Mouse (Mus musculus): Measurements from ENCODE around the gene Zfpl1. TPM values are rescaled to one million over a fixed set of nuclear protein-coding genes. Genes with fewer than 3 reads are reported as not detected.

Gene Zfpl1
- polyA plus RNA-seq, 1 experiment from 2014 or later = 71.7 TPM

DNA sequence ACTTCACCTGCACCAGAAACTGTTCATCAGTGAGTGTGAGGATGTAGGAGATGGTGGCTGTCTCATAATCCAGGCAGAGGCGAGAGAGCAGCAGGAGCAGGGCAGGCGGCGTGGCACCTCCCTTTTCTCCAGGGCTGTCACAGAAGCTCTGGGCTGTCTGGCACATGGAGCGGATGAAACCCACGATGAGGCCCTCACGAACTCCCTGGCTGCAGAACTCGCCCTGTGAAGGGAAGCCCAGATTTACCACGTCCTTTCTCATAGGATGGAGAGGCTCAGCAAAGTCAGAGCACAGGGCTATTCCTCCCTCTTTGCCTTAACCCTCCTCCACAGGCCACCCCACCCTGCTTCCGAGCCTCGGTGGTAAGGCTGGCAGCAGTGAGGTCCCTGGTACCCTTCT is 14.9 kb downstream of the Zfpl1 start:
- H3K27me3 ChIP-seq (ENCODE audit: insufficient read depth, low read length) = no peaks in the 10 kb centered on the region
- H3K4me2 ChIP-seq (ENCODE audit: low read length) = no peak overlapping the region
- H3K27ac ChIP-seq = no peak overlapping the region
- peaks cover 28% of the 10 kb centered on the region for H3K36me3 ChIP-seq (ENCODE audit: insufficient read depth, low read length)
- no peak overlapping the region for H3K9ac ChIP-seq (ENCODE audit: low read depth, low read length)
- no peak for TF ChIP-seq CTCF (IDR thresholded peaks at IDR 0.05; ENCODE audit: low read depth)
- no peak overlapping the region for H3K4me3 ChIP-seq (replicated peaks; ENCODE audit: low read depth, low read length)
- H3K9me3 ChIP-seq (replicated peaks; ENCODE audit: low read length) = no peaks in the 10 kb centered on the region
- ATAC-seq (replicated peaks; ENCODE audit: low FRiP score, low read depth) = no peak
- peaks cover 13% of the 10 kb centered on the region; the same call in 1 of the 2 replicates for H3K4me1 ChIP-seq (replicated peaks; ENCODE audit: insufficient read depth, low read length)
- no peak for DNase-seq (ENCODE audit: low spot score)
- WGBS = 93% methylated on average over 10 of the region's 10 CpGs

DNA sequence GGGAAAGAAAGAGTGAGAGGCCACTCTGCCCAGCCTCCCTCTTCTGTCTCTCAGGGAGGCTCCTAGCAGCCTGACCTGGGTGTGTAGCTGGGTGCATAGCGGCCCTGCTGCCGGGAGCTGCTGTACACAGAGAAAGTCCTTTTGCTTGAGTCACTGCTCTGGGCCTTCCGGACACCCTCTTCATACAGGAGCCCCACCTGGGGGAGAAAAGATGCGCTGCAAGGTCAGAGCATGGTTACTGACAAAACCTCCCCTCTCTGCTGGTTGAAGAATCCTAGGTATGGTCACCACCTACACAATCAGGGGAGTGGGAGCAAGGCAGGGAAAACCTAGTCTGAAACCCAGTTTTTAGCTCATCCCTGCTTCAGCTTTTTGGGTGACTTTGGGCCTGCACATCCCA is 15.8 kb downstream of the Zfpl1 start:
- H3K27me3 ChIP-seq (ENCODE audit: insufficient read depth, low read length) = no peaks in the 10 kb centered on the region
- no peak overlapping the region for H3K9ac ChIP-seq (ENCODE audit: low read depth, low read length)
- H3K9me3 ChIP-seq (replicated peaks; ENCODE audit: low read length) = no peaks in the 10 kb centered on the region
- no peak overlapping the region for H3K27ac ChIP-seq
- H3K4me3 ChIP-seq (replicated peaks; ENCODE audit: low read depth, low read length) = no peak overlapping the region
- TF ChIP-seq CTCF (IDR thresholded peaks at IDR 0.05; ENCODE audit: low read depth) = 0 out of 2 replicates have a peak, but pooled peaks have one; percentile 7
- 78% methylated on average over 4 of the region's 4 CpGs for WGBS
- peaks cover 25% of the 10 kb centered on the region for H3K36me3 ChIP-seq (ENCODE audit: insufficient read depth, low read length)
- peaks cover 13% of the 10 kb centered on the region; the same call in 1 of the 2 replicates for H3K4me1 ChIP-seq (replicated peaks; ENCODE audit: insufficient read depth, low read length)
- H3K4me2 ChIP-seq (ENCODE audit: low read length) = no peak overlapping the region
- ATAC-seq (replicated peaks; ENCODE audit: low FRiP score, low read depth) (no peak), DNase-seq (ENCODE audit: low spot score) (no peak)

DNA sequence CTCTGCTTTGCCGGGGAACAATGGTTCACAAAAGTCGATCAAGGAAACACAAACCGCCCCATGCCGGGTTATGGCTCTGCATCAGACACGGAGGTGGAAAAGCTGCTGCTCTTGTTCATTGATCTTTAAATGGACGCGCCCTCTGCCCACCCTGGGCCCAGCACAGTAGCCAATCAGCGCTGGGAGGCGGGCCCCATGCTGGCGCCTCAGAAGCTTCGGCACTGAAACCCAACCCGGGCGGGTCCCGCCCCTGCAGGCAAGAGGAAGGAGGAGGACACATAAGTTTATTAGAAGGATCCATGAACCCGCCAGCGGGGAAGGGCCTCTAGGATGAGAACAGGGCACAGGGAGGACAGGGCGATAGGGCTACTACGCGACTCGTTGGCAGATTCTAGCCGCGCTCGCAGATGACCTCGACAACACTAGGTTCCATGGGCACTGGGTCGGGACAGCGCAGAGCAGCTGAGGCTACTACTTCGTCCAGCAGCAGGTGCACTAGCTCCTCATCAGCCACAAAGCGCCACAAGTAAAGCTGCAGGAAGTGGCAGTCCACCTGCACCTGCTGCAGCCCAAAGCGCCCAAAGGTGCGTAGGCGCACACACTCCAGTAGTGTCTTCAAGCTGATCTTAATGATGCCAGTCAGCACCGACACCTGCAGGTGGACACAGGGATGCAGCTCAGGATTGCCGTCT is 16.9 kb downstream of the Zfpl1 start, which contains the start of gene Tm7sf2:
Tm7sf2 (minus strand) TSS at position 650 of the 692 bp plus-strand sequence.
- H3K9me3 ChIP-seq (replicated peaks; ENCODE audit: low read length) = no peaks in the 10 kb centered on the region
- 7% methylated on average over 33 of the region's 33 CpGs for WGBS
- peak; percentile 88 for ATAC-seq (replicated peaks; ENCODE audit: low FRiP score, low read depth)
- H3K4me2 ChIP-seq (ENCODE audit: low read length) = peak within 1 kb of the TSS; percentile 86
- DNase-seq (ENCODE audit: low spot score) = peak; percentile 96
- H3K27me3 ChIP-seq (ENCODE audit: insufficient read depth, low read length) = no peaks in the 10 kb centered on the region
- peaks cover 13% of the 10 kb centered on the region; the same call in 1 of the 2 replicates for H3K4me1 ChIP-seq (replicated peaks; ENCODE audit: insufficient read depth, low read length)
- peak within 1 kb of the TSS; percentile 41 for H3K9ac ChIP-seq (ENCODE audit: low read depth, low read length)
- peak within 1 kb of the TSS; percentile 70 for H3K27ac ChIP-seq
- H3K36me3 ChIP-seq (ENCODE audit: insufficient read depth, low read length) = peaks cover 22% of the 10 kb centered on the region; the same call in 1 of the 2 replicates
- peak within 1 kb of the TSS; percentile 37 for H3K4me3 ChIP-seq (replicated peaks; ENCODE audit: low read depth, low read length)
- no peak; the same call in 1 of the 2 replicates for TF ChIP-seq CTCF (IDR thresholded peaks at IDR 0.05; ENCODE audit: low read depth)

DNA sequence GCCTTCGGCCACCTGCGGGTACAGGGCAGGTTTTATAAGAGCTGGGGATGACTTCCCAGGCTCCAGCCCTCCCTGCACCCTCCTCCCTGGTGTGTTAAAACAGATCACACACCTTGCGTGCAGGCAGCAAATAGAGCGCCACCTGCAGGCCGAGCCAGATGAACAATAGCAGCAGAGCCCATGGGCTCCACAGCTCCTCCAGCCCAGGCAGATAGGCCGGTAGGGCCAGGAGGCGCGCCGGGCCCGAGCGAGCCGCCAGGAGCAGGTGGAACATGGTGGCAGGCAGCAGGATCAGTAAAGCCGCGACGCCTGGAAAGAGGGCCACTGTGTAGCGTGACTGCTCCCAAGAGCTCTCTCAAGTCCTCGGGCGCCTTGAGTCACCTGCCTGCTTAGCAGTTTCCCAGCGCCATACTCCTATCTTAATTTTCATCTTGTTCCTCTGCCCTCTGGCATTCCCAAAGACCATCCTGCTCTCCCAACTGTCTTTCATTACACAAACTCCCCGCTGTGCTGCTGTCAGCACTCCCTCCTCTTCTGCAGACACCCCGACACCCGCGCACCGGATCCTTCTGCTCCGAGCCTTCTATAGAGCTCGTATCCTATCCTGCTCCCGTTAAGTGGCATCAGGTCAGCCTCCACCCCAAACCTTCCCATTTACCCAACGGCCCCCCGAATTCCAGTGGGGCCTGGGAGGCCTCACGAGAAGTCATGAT is 17.6 kb downstream of the Zfpl1 start:
- H3K4me1 ChIP-seq (replicated peaks; ENCODE audit: insufficient read depth, low read length) = peaks cover 18% of the 10 kb centered on the region; the same call in 1 of the 2 replicates
- H3K4me3 ChIP-seq (replicated peaks; ENCODE audit: low read depth, low read length) = peak overlapping the region; percentile 37
- peak; percentile 84 for DNase-seq (ENCODE audit: low spot score)
- WGBS = 1% methylated on average over 27 of the region's 30 CpGs
- peak; percentile 43 for ATAC-seq (replicated peaks; ENCODE audit: low FRiP score, low read depth)
- H3K4me2 ChIP-seq (ENCODE audit: low read length) = peak overlapping the region; percentile 86
- H3K36me3 ChIP-seq (ENCODE audit: insufficient read depth, low read length) = peaks cover 20% of the 10 kb centered on the region; the same call in 1 of the 2 replicates
- no peaks in the 10 kb centered on the region for H3K27me3 ChIP-seq (ENCODE audit: insufficient read depth, low read length)
- no peaks in the 10 kb centered on the region for H3K9me3 ChIP-seq (replicated peaks; ENCODE audit: low read length)
- peak; percentile 87 for TF ChIP-seq CTCF (IDR thresholded peaks at IDR 0.05; ENCODE audit: low read depth)
- peak overlapping the region; percentile 41 for H3K9ac ChIP-seq (ENCODE audit: low read depth, low read length)
- H3K27ac ChIP-seq = peak overlapping the region; percentile 70

DNA sequence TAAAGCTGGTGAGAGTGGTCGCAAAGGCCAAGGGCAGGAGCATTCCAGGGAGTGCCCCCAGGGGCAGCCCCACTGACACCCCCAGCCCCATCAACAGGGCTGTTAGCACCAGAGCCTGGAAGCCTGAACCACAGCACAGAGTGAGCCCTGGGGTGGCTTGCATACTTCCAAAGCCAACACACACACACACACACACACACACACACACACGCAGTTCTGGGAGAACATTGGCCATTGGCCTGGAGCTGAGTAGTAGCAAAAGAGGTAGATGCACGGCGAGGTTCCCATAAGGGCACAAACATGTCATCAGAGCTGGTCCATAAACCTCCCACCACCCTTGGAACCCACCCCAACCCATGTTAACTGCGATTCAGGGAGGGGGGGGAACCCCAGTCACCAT is 18.2 kb downstream of the Zfpl1 start:
- DNase-seq (ENCODE audit: low spot score) (no peak), ATAC-seq (replicated peaks; ENCODE audit: low FRiP score, low read depth) (no peak)
- peak overlapping the region; percentile 86 for H3K4me2 ChIP-seq (ENCODE audit: low read length)
- no peaks in the 10 kb centered on the region for H3K27me3 ChIP-seq (ENCODE audit: insufficient read depth, low read length)
- peak overlapping the region; percentile 37; the same call in 1 of the 2 replicates for H3K4me3 ChIP-seq (replicated peaks; ENCODE audit: low read depth, low read length)
- H3K9ac ChIP-seq (ENCODE audit: low read depth, low read length) = peak overlapping the region; percentile 41; the same call in 1 of the 2 replicates
- no peak for TF ChIP-seq CTCF (IDR thresholded peaks at IDR 0.05; ENCODE audit: low read depth)
- H3K4me1 ChIP-seq (replicated peaks; ENCODE audit: insufficient read depth, low read length) = peaks cover 23% of the 10 kb centered on the region
- 27% methylated on average over 5 of the region's 5 CpGs for WGBS
- H3K36me3 ChIP-seq (ENCODE audit: insufficient read depth, low read length) = peaks cover 20% of the 10 kb centered on the region; the same call in 1 of the 2 replicates
- no peaks in the 10 kb centered on the region for H3K9me3 ChIP-seq (replicated peaks; ENCODE audit: low read length)
- H3K27ac ChIP-seq = peak overlapping the region; percentile 70; the same call in 1 of the 2 replicates

DNA sequence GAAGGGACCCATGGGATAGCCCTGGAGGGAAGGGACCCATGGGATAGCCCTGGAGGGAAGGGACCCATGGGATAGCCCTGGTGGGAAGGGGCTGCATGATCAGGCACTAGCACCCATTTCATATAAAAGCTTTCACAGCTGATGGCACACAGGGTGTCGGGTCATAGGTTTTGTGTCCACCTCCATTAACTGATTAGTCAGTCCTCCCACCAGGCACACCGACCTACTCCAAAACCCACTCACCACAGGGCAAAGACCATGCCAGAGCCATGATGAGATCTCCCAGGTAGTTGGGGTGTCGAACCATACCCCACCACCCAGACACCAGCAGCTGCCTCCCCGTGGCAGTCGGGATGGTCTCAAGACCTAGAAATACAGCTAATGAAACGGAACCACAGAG is 21.7 kb downstream of the Zfpl1 start:
- WGBS = 89% methylated on average over 6 of the region's 6 CpGs
- ATAC-seq (replicated peaks; ENCODE audit: low FRiP score, low read depth) = no peak
- H3K4me3 ChIP-seq (replicated peaks; ENCODE audit: low read depth, low read length) = no peak overlapping the region

More for the DNA sequence above, 21.7 kb downstream of the Zfpl1 start:
- H3K9ac ChIP-seq (ENCODE audit: low read depth, low read length) = peak overlapping the region; percentile 86; the same call in 1 of the 2 replicates
- H3K4me2 ChIP-seq (ENCODE audit: low read length) = no peak overlapping the region
- H3K27me3 ChIP-seq (ENCODE audit: insufficient read depth, low read length) = no peaks in the 10 kb centered on the region
- H3K9me3 ChIP-seq (replicated peaks; ENCODE audit: low read length) = no peaks in the 10 kb centered on the region
- no peak for TF ChIP-seq CTCF (IDR thresholded peaks at IDR 0.05; ENCODE audit: low read depth)
- H3K27ac ChIP-seq = no peak overlapping the region
- no peak for DNase-seq (ENCODE audit: low spot score)
- peaks cover 22% of the 10 kb centered on the region for H3K4me1 ChIP-seq (replicated peaks; ENCODE audit: insufficient read depth, low read length)
- no peaks in the 10 kb centered on the region; the same call in 1 of the 2 replicates for H3K36me3 ChIP-seq (ENCODE audit: insufficient read depth, low read length)

Measured in kidney, postnatal 0 days (tissue).